Mouse (Mus musculus) CD8-positive naive resting alpha-beta T cell, adult 2 months (primary cell): ENCODE measurements around the gene Tedc2.
A peak's percentile ranks its signal among the peaks of the same experiment; 100 is the strongest.

ENCODE experiments used
- DNase-seq, 2 experiments: peaks; one replicate each; pipeline ENCODE4 v3.0.0; 2022; ENCODE audit warnings: low read depth in 2 of 2, low spot score in 2 of 2

Tedc2 gene

GRCm38 (mm10) chr17:24212441-24213018, 8.1 kb downstream of the Tedc2 start:
- DNase-seq = no peak

- DNase-seq = no peak
Measured at GRCm38 (mm10) chr17:24211631-24212440, 8.8 kb downstream of the Tedc2 start.

GRCm38 (mm10) chr17:24210591-24210990, 10.1 kb downstream of the Tedc2 start:
- DNase-seq = no peak

- DNase-seq = no peak
Measured at GRCm38 (mm10) chr17:24209916-24210240, 10.8 kb downstream of the Tedc2 start.

- no peak for DNase-seq
Measured at GRCm38 (mm10) chr17:24209043-24209915, 11.4 kb downstream of the Tedc2 start, which contains the start of gene Ntn3. Gene Ntn3, minus strand, starts transcription at chr17:24209531.

- DNase-seq = no peak
Measured at GRCm38 (mm10) chr17:24208641-24209042, 12.0 kb downstream of the Tedc2 start.

- no peak for DNase-seq
Measured at GRCm38 (mm10) chr17:24207768-24208640, 12.6 kb downstream of the Tedc2 start.

GRCm38 (mm10) chr17:24206451-24207351, 13.9 kb downstream of the Tedc2 start:
- DNase-seq = no peak

- no peak for DNase-seq
Measured at GRCm38 (mm10) chr17:24205908-24206361, 14.7 kb downstream of the Tedc2 start.

- DNase-seq = peak; percentile 74 to 75
Measured at GRCm38 (mm10) chr17:24205284-24205888, 15.3 kb downstream of the Tedc2 start, which contains the start of gene Tbc1d24. Gene Tbc1d24, minus strand, starts transcription at chr17:24205562.

GRCm38 (mm10) chr17:24204846-24205245, 15.8 kb downstream of the Tedc2 start:
- no peak for DNase-seq

GRCm38 (mm10) chr17:24203611-24204534, 16.8 kb downstream of the Tedc2 start:
- no peak for DNase-seq

- no peak for DNase-seq
Measured at GRCm38 (mm10) chr17:24203068-24203467, 17.6 kb downstream of the Tedc2 start.

GRCm38 (mm10) chr17:24201092-24201491, 19.6 kb downstream of the Tedc2 start:
- no peak for DNase-seq

GRCm38 (mm10) chr17:24199741-24200140, 20.9 kb downstream of the Tedc2 start:
- DNase-seq = no peak

GRCm38 (mm10) chr17:24199252-24199651, 21.4 kb downstream of the Tedc2 start:
- no peak for DNase-seq

- DNase-seq = no peak
Measured at GRCm38 (mm10) chr17:24197032-24197824, 23.4 kb downstream of the Tedc2 start.
